Mouse (Mus musculus): ENCODE measurements at regions not wholly inside any gene's neighbourhood (a gene's known extent, or its start where the extent isn't known, plus 50 kb on each side); places are given as distances from the start of the nearest gene placed in this dataset.
"Not testable (repeated sequence)": the region's sequence is repeated elsewhere in the genome, so short reads cannot be mapped to it uniquely, and the experiment has no call there.

DNA sequence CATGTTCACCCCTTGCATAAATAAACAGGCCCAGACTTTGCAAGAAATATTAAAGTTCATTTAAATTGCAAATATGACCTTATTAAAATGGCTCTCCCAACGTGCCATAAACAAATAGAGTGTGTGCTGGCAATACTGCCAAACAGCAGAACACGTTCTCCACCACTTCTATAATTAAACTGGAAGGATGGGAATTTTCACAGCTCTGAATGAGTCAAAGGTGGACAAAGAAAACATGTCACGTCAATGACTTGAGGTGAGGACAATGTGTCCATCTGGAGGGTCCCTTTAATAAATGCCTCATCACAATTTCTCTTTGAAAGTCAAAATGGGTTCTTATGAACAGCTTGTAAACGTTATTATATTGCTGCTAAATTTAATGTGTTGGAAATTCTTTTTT is 114.8 kb downstream of the Galc start:
- Histone ChIP-seq H3K36me3 (ENCODE audit: control insufficient read depth, insufficient read depth, low read length) (no peaks in the 10 kb centered on the region), H3K4me1 (ENCODE audit: control insufficient read depth, insufficient read depth, low read length) (no peaks in the 10 kb centered on the region), H3K4me2 (ENCODE audit: low read length) (no peak overlapping the region), H3K4me3 (ENCODE audit: low read depth, low read length) (no peak overlapping the region), H3K27ac (ENCODE audit: low read depth, low read length) (no peak overlapping the region), H3K27me3 (replicated peaks; ENCODE audit: control insufficient read depth, insufficient read depth, low read length) (no peaks in the 10 kb centered on the region), H3K9me3 (replicated peaks; ENCODE audit: control insufficient read depth, low read length) (no peaks in the 10 kb centered on the region), H3K9ac (ENCODE audit: low read length) (no peak overlapping the region)
- DNase-seq (ENCODE audit: low spot score) (peak; percentile 79), ATAC-seq (peak; percentile 72; the same call in 1 of the 2 replicates)
- WGBS: 31% methylated on average over 4 of the region's 4 CpGs

DNA sequence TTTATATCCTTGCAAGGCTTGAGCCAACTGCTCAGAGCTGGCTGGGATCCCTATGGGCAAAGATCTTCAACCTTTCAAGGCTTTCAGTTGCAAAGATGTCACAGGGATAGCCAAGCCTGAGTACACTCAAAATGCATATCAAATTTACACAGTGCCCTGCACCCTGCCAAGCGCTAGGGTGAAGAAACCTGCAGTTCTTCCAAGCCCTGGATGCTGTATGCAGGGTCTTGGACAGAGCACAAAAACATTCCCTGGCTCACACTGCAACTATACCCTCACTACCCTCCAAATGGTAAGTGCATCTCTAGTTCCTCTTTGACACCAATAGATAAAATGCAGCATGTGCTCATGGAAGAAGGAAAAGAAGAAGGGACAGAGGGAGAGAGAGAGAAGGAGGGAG is 116.1 kb downstream of the Galc start:
- ATAC-seq: no peak
- no peaks in the 10 kb centered on the region for H3K9me3 ChIP-seq (replicated peaks; ENCODE audit: control insufficient read depth, low read length)
- WGBS: 96% methylated on average over 1 of the region's 1 CpGs
- H3K4me1 ChIP-seq (ENCODE audit: control insufficient read depth, insufficient read depth, low read length): no peaks in the 10 kb centered on the region
- no peak overlapping the region for H3K9ac ChIP-seq (ENCODE audit: low read length)
- H3K4me3 ChIP-seq (ENCODE audit: low read depth, low read length): no peak overlapping the region
- H3K36me3 ChIP-seq (ENCODE audit: control insufficient read depth, insufficient read depth, low read length): no peaks in the 10 kb centered on the region
- H3K27me3 ChIP-seq (replicated peaks; ENCODE audit: control insufficient read depth, insufficient read depth, low read length): no peaks in the 10 kb centered on the region
- H3K4me2 ChIP-seq (ENCODE audit: low read length): no peak overlapping the region
- DNase-seq (ENCODE audit: low spot score): no peak
- H3K27ac ChIP-seq (ENCODE audit: low read depth, low read length): no peak overlapping the region

- H3K27me3 ChIP-seq (replicated peaks; ENCODE audit: control insufficient read depth, insufficient read depth, low read length); H3K9ac ChIP-seq (ENCODE audit: low read length); H3K27ac ChIP-seq (ENCODE audit: low read depth, low read length); DNase-seq (ENCODE audit: low spot score); H3K4me1 ChIP-seq (ENCODE audit: control insufficient read depth, insufficient read depth, low read length); H3K4me3 ChIP-seq (ENCODE audit: low read depth, low read length); H3K36me3 ChIP-seq (ENCODE audit: control insufficient read depth, insufficient read depth, low read length); H3K4me2 ChIP-seq (ENCODE audit: low read length); H3K9me3 ChIP-seq (replicated peaks; ENCODE audit: control insufficient read depth, low read length); ATAC-seq: not testable (repeated sequence)
- WGBS: 47% methylated on average over 3 of the region's 3 CpGs
These were observed 119.4 kb downstream of the Galc start for GRCm38 (mm10) chr12:98139906-98140305.

DNA sequence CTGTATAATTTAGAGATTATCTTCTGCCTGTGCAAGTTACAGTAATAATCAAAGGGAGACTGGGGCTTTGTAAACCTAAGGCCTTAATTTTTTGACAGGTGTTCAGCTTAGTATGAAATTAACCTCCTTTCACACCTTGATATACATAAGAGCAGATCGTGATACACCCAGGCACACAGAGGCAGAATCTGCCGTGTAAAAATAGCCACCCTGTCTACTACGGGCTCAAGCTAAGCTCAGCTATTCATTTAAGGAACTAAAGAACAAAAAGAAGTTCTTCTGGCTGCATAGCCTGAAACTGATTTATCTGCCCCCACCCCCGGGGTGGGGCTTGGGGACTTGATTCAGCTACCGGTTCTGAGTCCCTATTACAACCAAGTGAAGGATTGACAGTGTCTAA is 128.0 kb downstream of the Galc start:
- H3K4me1 ChIP-seq (ENCODE audit: control insufficient read depth, insufficient read depth, low read length): no peaks in the 10 kb centered on the region
- H3K27ac ChIP-seq (ENCODE audit: low read depth, low read length): no peak overlapping the region
- no peaks in the 10 kb centered on the region for H3K27me3 ChIP-seq (replicated peaks; ENCODE audit: control insufficient read depth, insufficient read depth, low read length)
- no peak for DNase-seq (ENCODE audit: low spot score)
- H3K9ac ChIP-seq (ENCODE audit: low read length): no peak overlapping the region
- no peak for ATAC-seq
- no peak overlapping the region for H3K4me2 ChIP-seq (ENCODE audit: low read length)
- no peak overlapping the region for H3K4me3 ChIP-seq (ENCODE audit: low read depth, low read length)
- 61% methylated on average over 5 of the region's 5 CpGs for WGBS
- no peaks in the 10 kb centered on the region for H3K36me3 ChIP-seq (ENCODE audit: control insufficient read depth, insufficient read depth, low read length)
- no peaks in the 10 kb centered on the region for H3K9me3 ChIP-seq (replicated peaks; ENCODE audit: control insufficient read depth, low read length)

DNA sequence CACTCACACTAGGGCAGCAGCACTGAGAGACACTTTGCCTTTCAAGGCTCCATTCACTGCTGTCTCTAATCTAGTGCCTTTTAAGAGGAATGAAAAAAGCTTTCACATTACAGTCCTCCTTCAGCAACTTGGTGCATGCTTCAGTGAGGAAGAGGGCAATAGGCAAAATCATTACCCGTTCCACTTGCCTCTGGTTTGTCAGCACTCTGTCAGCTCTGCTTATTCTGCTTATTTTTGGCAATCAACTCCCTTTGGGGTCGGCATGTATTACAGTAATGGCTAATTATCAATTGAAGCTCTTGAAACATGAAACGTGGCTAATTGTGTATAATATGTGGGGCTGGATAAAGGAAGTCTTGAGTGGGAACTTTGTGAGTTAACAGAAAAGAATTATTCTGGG is 135.7 kb downstream of the Galc start:
- Histone ChIP-seq H3K27me3 (replicated peaks; ENCODE audit: control insufficient read depth, insufficient read depth, low read length) (no peaks in the 10 kb centered on the region), H3K27ac (ENCODE audit: low read depth, low read length) (no peak overlapping the region), H3K4me3 (ENCODE audit: low read depth, low read length) (no peak overlapping the region), H3K9me3 (replicated peaks; ENCODE audit: control insufficient read depth, low read length) (no peaks in the 10 kb centered on the region), H3K4me1 (ENCODE audit: control insufficient read depth, insufficient read depth, low read length) (no peaks in the 10 kb centered on the region; the same call in 1 of the 2 replicates), H3K36me3 (ENCODE audit: control insufficient read depth, insufficient read depth, low read length) (no peaks in the 10 kb centered on the region), H3K4me2 (ENCODE audit: low read length) (no peak overlapping the region), H3K9ac (ENCODE audit: low read length) (no peak overlapping the region)
- DNase-seq (ENCODE audit: low spot score) (peak; percentile 48), ATAC-seq (peak; percentile 90)
- 26% methylated on average over 3 of the region's 3 CpGs for WGBS

DNA sequence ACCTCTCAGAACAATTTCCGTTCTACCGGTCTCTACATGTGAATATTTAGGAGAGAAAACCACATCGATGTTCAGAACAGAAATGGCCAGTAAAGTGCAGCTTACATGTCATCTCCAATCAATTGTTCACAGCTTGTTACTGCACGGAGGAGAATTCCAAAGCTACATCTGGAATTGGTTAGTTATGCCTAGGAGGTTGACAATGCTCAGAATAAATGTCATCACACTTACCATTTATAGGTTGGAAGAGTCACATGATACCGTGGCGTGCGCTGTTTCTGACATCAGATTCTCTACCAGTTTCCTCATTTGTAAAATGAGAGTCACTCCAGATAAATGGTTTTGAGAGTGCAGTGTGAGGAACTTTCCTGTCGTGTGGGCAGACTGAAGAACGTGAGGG is 151.2 kb downstream of the Galc start:
- DNase-seq (ENCODE audit: low spot score) (no peak), ATAC-seq (no peak)
- 91% methylated on average over 9 of the region's 9 CpGs for WGBS
- Histone ChIP-seq H3K4me3 (ENCODE audit: low read depth, low read length) (no peak overlapping the region), H3K36me3 (ENCODE audit: control insufficient read depth, insufficient read depth, low read length) (no peaks in the 10 kb centered on the region), H3K9me3 (replicated peaks; ENCODE audit: control insufficient read depth, low read length) (no peaks in the 10 kb centered on the region), H3K4me1 (ENCODE audit: control insufficient read depth, insufficient read depth, low read length) (peaks cover 8% of the 10 kb centered on the region), H3K27me3 (replicated peaks; ENCODE audit: control insufficient read depth, insufficient read depth, low read length) (no peaks in the 10 kb centered on the region), H3K9ac (ENCODE audit: low read length) (no peak overlapping the region), H3K4me2 (ENCODE audit: low read length) (no peak overlapping the region), H3K27ac (ENCODE audit: low read depth, low read length) (no peak overlapping the region)

- DNase-seq (ENCODE audit: low spot score) (peak; percentile 63), ATAC-seq (peak; percentile 88)
- WGBS: 29% methylated on average over 10 of the region's 10 CpGs
- H3K9ac ChIP-seq (ENCODE audit: low read length): no peak overlapping the region
- no peaks in the 10 kb centered on the region for H3K36me3 ChIP-seq (ENCODE audit: control insufficient read depth, insufficient read depth, low read length)
- H3K9me3 ChIP-seq (replicated peaks; ENCODE audit: control insufficient read depth, low read length): no peaks in the 10 kb centered on the region
- H3K4me2 ChIP-seq (ENCODE audit: low read length): no peak overlapping the region
- H3K4me3 ChIP-seq (ENCODE audit: low read depth, low read length): no peak overlapping the region
- no peaks in the 10 kb centered on the region for H3K27me3 ChIP-seq (replicated peaks; ENCODE audit: control insufficient read depth, insufficient read depth, low read length)
- H3K4me1 ChIP-seq (ENCODE audit: control insufficient read depth, insufficient read depth, low read length): peaks cover 8% of the 10 kb centered on the region
- no peak overlapping the region; the same call in 1 of the 2 replicates for H3K27ac ChIP-seq (ENCODE audit: low read depth, low read length)
These were observed 152.2 kb downstream of the Galc start for GRCm38 (mm10) chr12:98106789-98107684.

DNA sequence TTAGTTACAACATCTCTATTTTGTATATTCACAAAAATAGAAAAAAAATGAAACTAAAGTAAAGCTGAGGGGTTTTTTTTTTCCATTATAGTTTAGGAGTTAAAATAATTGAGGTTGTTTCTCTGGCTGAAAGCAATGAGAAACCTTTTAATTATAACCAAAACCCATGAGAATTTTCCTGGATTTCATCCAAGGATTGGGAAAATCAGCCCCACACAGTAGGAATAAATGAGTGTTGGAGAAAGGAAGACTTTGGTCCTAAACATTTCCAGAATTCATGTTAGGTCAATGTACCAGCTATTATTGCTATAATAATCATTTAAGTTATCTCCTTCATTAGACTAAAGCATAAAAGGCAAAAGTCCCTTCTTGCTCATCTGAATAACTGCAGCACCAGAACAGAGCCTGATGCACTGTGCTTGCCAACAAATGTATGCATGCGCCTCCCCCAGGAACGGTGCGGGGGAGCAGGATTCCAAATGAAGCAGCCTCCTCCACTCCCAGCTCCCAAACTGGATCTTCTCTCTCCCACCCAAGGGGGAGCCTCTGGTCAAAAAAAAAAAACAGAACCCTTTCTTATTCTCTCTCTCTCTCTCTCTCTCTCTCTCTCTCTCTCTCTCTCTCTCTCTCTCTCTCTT is 153.0 kb downstream of the Galc start:
- 18% methylated on average over 3 of the region's 3 CpGs for WGBS
- H3K27ac ChIP-seq (ENCODE audit: low read depth, low read length): no peak overlapping the region
- H3K27me3 ChIP-seq (replicated peaks; ENCODE audit: control insufficient read depth, insufficient read depth, low read length): no peaks in the 10 kb centered on the region
- ATAC-seq: peak; percentile 60; the same call in 1 of the 2 replicates
- H3K4me2 ChIP-seq (ENCODE audit: low read length): no peak overlapping the region
- no peaks in the 10 kb centered on the region for H3K9me3 ChIP-seq (replicated peaks; ENCODE audit: control insufficient read depth, low read length)
- H3K36me3 ChIP-seq (ENCODE audit: control insufficient read depth, insufficient read depth, low read length): no peaks in the 10 kb centered on the region
- no peak overlapping the region for H3K4me3 ChIP-seq (ENCODE audit: low read depth, low read length)
- H3K4me1 ChIP-seq (ENCODE audit: control insufficient read depth, insufficient read depth, low read length): peaks cover 8% of the 10 kb centered on the region
- no peak overlapping the region for H3K9ac ChIP-seq (ENCODE audit: low read length)
- peak; percentile 69 for DNase-seq (ENCODE audit: low spot score)

DNA sequence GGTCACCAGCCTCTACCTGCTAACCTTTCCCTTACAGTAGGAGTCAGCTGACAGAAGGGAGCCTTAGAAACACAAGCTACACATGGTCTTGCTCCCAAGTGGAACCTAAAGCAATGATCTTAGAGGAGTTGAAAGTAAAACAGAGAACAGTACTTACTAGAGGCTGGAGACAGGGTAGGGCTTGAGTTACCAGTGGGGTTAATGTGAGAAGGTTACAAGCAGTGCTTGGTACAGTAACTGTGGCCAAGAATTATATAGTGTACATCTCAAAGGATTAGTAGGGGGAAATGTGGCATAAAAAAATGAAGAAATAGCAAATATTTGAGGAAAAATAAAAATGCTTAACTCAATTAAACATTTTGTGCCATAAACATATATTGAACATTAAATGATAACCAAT is 153.5 kb downstream of the Galc start:
- Histone ChIP-seq H3K9me3 (replicated peaks; ENCODE audit: control insufficient read depth, low read length) (no peaks in the 10 kb centered on the region), H3K4me2 (ENCODE audit: low read length) (no peak overlapping the region), H3K27ac (ENCODE audit: low read depth, low read length) (no peak overlapping the region), H3K4me3 (ENCODE audit: low read depth, low read length) (no peak overlapping the region), H3K4me1 (ENCODE audit: control insufficient read depth, insufficient read depth, low read length) (peaks cover 8% of the 10 kb centered on the region), H3K9ac (ENCODE audit: low read length) (no peak overlapping the region), H3K27me3 (replicated peaks; ENCODE audit: control insufficient read depth, insufficient read depth, low read length) (no peaks in the 10 kb centered on the region), H3K36me3 (ENCODE audit: control insufficient read depth, insufficient read depth, low read length) (no peaks in the 10 kb centered on the region)
- ATAC-seq (no peak), DNase-seq (ENCODE audit: low spot score) (no peak)
